Mouse (Mus musculus) heart, postnatal 14 days (tissue): Measurements from ENCODE around the gene Ypel2. TPM values are rescaled to one million over a fixed set of nuclear protein-coding genes. Genes with fewer than 3 reads are reported as not detected.

Experiments
- DNase-seq, 2 experiments: peaks; one replicate each; pipeline ENCODE4 v3.0.0; 2021 to 2022
- intact Hi-C: fragments of 180-260 bp; cut with DNase I; formaldehyde crosslinking; loops from one replicate; pipeline ENCODE4 v1.15.1; 2025
- total RNA-seq, 2 experiments: library from RNA; stranded (reverse); gene quantifications; 2 replicates each; pipeline ENCODE4 v1.2.3; 2021

Gene Ypel2
- total RNA-seq, 2 experiments from 2014 or later: 24.7 to 24.8 TPM

DNA sequence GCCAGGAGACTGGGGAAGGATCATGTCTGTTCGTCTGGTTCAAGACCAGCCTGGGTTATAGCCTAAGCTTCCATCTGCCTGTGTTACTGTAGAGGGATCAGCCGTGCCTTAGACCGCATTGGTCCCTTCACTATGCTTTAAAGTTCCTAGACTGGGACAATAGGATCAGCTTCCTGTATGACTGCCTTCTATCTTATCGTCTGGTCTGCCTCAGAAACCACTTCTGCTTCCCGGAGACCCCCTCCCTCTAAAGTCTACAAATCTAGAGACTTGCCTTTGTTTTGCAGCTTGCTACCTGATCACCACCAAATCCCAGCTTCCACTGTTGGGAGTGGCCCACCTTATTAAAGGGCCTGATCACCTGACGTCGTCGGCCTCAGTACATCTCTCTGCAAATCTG, 7.7 kb upstream of the Ypel2 start:
- intact Hi-C loops: loop anchor here (10.0 kb wide), 1 partner anchor 346 kb away; no protein-coding TSS in a partner anchor
- DNase-seq: no peak

DNA sequence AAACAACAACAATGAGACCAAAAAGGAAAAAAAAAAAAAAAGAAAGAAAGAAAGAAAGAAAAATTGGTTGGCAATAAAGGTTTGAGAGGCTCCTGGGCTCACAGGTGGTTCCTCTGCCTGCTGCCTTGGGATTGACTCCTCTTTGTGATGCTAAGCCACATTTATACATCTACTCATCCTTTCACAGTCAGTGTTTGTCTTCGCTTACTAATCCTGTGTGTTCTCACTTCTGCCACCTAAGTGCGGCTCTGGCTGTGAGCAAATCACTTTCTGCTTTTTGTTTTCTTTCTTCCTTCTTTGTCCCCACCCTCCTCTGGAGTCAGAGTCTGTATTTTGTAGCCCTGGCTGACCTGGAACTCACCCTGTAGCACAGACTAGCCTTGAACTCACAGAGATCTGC, 2.8 kb upstream of the Ypel2 start:
- DNase-seq: no peak
- intact Hi-C loops: loop anchor here (10.0 kb wide), 1 partner anchor 101 kb away; no protein-coding TSS in a partner anchor

DNA sequence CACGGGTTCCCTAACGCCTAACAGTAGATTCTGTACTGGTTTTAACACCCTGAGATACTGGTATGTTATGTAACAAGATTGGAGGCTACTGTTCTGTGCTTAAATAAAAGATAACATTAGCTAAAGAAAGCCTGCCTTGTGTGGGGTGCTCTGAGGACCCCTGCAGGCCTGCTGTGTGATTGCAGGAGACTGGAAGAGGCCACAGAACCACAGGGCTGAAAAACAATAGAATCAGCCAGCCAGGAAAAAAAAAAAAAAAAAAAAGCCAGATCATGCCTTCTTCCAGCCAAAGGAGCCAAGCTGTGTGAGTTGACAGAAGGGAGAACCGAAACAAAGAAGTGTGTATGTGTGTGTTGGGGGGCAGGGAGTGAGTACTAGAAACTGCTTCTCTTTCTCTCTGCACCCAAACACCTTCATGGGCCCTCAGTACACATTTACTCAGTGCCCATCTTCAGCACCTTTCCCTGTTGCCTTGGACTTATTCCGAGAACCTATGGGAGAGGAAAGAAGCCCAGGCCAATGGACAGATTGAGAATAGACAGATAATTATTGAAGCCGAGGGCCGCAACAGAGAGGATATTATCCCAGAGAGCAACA, 2.2 kb upstream of the Ypel2 start:
- intact Hi-C loops: loop anchor here (10.0 kb wide), 1 partner anchor 101 kb away; no protein-coding TSS in a partner anchor
- DNase-seq: peak; percentile 70 to 74

DNA sequence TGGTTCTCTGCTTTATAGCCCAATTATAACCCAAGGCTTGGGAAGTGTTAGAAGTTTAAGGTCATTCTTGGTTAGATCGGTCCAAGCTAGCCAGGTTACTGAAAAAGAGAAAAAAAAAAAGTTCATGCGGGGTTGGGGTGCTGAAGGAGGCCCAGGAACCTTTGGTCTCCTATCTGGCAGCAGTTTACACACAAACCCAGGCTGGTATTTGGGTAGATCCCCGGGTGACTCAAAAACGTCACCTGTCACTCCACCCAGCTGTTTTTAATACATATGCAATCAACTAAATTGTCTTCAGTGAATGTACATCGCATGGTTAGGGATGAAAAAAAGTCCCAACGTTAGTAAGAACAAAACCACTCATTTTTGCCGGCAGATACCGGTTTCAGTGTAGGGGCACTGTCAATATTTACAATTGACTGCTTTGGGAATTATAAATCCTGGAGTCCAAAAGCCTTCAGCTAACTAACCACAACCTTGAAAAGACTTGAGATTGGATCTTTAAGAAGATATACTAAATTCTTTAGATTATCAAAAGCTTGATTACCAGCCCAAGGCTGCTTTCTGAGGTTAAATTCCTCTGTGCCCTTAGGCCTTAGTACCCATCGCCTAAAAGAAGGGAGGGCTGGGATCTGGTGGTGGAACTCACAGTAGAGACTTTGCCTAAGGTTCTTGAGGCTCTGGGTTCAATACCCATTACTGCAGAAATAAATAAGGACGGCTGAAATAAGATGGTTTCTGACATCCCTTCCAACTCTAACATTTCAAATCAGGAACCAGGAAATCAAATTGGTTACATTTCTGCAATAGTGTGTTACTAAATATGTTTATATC, 1.5 kb upstream of the Ypel2 start:
- intact Hi-C loops: loop anchor here (10.0 kb wide), 1 partner anchor 100 kb away; no protein-coding TSS in a partner anchor
- DNase-seq: no peak

DNA sequence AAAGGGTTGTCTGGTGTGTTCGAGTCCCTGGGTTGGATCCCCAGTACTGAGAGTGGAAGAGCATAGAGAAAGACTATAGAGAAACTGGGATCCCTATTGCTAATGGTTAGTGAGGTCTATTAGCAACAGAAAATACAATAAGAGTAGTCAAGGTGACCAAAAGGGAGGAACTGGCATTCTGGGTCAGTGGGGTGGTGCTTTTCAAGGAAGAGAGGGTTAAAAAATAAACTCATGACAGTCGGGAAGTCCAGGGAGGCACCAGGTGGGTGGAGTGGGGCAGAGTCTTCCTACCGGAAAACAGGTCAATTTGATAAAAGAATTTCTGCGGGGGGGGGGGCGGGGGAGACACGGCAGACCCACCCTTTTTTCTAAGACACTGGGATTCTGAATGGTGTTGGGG, 823 bp upstream of the Ypel2 start:
- no peak for DNase-seq

DNA sequence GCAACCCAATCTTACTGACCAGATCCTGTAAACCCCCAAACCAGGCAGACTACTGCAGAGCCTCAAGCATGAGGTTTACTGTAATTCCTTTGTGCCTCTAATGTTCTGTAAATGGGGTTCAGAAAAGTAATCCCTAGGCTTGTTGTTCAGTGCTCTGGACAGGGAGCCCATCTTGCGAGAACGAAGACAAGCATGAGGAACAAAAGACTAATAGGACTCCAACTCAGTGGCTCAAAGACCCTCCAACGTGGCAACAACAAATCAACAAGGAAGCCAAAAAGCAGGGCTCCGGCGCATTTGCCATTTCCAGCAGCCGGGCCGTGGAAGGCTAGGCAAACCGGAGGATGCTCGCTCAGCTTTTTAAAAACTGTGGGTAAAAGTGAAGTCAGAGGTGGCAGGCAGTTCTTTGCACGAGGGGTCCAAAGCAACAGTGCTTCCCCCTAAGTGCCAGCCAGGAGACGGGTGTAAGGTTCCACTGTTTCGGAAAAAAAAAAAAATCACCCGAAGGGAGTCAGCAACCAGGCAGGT, 982 bp downstream of the Ypel2 start:
- intact Hi-C loops: loop anchor here (2.0 to 10.0 kb wide), 3 partner anchors 34 to 98 kb away; no protein-coding TSS in a partner anchor

More for the DNA sequence above, 823 bp upstream of the Ypel2 start:
- intact Hi-C loops: loop anchor here (10.0 kb wide), 1 partner anchor 100 kb away; no protein-coding TSS in a partner anchor

DNA sequence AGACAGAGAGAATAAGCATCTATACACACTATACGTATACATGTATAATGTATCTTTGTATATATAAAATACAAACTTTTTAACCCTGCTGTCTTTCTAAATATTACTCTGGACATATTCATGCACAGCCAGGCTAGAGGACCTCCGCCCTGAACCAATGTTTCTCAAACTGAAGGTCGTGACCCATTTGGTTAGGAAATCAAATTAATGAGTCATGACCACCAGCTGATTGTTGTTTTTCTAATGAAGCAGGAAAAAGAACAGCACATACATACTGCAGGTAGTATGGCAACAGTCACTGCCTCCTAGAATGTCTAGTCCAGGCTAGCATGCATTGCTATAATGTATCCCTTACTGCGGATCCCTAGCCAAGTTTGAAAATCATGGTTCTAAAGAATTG, 2.3 kb downstream of the Ypel2 start:
- DNase-seq: no peak
- intact Hi-C loops: loop anchor here (10.0 kb wide), 1 partner anchor 96 kb away; no protein-coding TSS in a partner anchor

More for the DNA sequence above, 982 bp downstream of the Ypel2 start:
- peak in 1 of 2 experiments; percentile 26 for DNase-seq

DNA sequence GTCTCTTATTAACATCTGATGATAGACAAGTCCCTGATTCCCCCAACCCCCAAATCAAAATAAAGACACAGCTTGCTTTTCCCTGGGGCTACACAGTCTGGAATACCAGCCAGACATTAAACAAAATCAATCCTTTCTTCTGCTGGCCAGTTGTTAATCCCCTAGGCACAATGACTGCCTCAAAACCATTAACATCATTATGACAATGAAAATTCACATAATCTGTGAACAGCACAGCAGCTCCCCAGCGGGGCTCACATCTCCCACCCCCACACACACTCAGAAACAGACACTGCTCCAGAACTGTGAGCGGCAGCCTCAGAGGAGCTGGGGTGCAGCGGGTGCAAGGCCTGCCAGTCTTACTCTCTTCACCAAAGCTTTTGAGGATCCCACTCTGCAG, 3.2 kb downstream of the Ypel2 start:
- no peak for DNase-seq
- intact Hi-C loops: loop anchor here (10.0 kb wide), 1 partner anchor 96 kb away; no protein-coding TSS in a partner anchor

DNA sequence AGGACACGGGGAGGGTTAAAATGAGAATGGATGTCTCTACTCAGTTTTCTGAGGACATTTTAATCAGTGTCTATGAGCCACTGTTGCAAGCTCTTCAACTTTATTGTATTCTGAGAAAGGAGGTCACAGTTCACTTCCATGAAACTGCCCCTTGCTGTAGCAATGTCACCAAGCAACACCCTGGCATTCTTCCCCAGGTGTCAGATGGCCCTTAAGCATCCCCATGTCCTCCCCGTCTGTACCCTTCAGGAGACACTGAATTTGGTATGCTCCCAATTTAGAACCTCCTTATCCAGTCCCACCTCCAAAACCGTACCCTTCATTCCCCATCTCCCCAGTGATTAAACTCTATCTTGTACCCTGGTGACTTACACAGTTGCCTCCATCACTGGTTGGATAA, 8.5 kb downstream of the Ypel2 start:
- no peak for DNase-seq
- intact Hi-C loops: no loop called here

DNA sequence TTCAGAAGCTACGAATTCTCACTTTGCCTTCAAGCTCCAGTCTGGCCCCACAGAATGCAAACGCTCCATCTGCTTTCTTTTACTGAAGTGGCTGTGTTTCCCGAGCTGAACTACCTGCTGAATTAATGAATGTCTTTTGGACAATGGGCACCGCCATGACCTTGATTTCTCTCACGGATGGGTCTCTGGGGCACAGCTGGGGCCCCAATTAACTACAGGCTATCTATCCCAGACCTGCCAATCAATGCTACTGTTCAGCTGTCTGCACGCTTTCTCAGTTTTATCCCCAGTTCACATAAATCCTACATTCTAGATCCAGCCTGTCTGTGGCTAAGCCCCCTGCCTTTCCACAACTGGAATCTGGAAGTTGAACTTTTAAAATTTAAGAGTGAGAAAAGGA, 10.5 kb downstream of the Ypel2 start:
- no peak for DNase-seq
- intact Hi-C loops: no loop called here

DNA sequence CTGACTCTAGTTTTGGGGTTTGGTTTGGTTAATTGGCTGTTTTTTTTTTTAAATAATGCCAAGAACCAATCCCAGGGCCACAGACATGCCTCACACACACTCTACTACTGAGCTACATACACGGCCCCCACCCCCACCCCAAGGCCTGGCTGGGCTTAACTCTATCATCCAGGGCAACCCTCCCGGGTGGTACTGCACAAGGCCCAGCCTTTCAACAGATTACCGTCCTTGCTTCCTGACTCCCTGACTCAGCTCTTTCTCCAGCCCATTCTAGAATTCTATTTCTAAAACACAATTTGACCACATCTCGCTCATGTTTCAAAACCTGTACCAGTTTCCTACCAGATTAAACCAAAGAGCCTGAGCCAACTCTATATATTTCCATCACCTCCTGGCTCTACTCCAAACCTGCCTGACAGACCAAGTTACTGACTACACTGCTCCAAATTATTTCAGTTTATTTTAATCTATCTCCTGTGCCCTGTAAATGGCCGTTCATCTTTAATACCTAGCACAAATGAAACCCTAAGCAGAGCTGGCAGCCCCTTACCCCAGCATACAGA, 12.2 kb downstream of the Ypel2 start:
- no peak for DNase-seq
- intact Hi-C loops: no loop called here

DNA sequence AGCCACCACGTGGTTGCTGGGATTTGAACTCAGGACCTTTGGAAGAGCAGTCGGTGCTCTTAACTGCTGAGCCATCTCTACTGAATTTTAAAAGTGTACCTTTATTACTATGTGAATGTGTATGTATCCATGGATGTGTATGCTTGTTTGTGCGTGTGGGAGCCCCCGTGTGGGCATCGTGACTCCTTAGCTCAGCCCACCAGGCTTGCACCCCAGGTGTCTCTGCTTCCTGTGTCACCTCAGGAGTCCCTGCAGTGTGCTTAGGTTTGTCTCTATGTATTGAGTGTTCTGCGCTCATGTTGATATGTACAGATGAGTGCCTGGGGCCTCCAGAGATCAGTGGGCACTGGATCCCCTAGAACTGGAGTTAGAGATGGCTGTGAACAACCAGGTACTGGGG, 13.0 kb downstream of the Ypel2 start:
- DNase-seq: no peak
- intact Hi-C loops: no loop called here

DNA sequence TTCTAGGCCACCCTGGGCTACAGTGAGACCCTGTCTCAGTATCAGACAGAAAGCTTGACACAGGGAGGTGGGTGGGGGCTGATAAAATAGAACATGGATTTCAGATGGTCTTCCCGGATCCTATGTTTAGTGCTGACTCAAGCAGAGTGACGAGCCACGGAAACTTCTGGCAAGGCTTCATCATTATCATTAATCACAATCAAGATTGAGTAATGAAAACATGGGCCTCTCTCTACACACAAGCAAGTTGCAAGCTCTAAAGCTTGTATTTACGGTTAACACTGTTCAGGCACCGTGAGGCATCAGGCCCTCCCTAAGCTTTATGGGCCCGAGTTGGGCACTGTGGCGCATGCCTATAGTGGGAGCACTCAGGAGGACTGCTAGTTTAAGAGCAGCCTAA, 13.7 kb downstream of the Ypel2 start:
- intact Hi-C loops: no loop called here
- no peak for DNase-seq

DNA sequence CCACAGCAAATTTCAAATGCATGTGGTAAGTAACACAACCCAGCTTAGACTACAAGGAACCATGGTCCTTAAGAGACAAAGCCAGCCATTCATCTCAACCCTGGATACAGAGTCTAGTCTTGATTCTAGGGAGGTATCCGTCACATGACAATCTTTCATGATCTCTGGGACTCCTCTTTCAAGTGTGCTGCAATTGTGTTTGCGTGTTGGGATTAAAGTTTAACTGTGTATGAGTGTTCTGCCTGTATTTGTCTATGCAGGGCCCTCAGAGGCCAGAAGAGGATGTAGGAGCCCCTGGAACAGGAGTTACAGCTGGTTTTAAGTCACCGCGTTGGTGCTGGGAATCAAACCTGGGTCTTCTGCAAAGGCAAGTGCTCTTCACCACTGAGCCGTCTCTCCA, 16.3 kb downstream of the Ypel2 start:
- intact Hi-C loops: no loop called here
- no peak for DNase-seq

DNA sequence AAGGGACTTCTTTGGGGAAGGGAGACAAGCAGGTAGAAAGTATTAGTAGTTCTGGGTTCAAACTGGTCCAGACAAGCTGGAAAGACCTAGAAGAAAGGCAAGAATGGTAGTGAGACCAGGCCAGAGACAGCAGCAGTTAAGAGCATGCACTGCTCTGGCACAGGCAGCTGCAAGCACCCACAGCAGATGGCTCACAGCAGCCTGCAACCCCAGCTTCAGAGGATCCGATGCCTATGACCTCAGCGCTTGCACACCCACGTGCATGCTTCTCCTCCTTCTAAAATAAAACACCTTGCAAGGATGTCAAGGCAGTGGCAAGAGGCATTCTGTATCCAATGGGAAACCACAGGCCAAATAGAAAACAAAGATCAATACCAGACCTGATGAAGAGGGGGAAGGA, 19.1 kb downstream of the Ypel2 start:
- intact Hi-C loops: no loop called here
- DNase-seq: no peak

DNA sequence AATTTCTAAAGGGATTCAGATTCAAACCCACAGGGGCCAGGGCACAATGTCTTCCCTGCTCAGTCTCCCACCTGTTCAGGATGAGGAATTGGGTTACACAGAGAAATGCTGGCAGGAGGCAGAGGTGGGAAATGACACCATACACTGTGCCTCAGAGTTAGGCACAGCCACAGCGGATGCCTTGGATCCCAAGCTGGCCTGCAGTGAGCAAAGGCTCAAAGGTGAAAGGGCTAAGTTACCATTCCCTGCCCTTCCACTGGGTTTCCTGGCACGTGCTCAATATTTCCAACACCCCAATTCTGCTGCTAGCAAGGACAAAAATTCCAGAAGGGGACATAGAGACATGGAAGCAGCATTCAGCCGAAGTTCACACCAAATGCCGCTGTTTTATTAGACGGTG, 20.3 kb downstream of the Ypel2 start:
- intact Hi-C loops: no loop called here
- DNase-seq: no peak

DNA sequence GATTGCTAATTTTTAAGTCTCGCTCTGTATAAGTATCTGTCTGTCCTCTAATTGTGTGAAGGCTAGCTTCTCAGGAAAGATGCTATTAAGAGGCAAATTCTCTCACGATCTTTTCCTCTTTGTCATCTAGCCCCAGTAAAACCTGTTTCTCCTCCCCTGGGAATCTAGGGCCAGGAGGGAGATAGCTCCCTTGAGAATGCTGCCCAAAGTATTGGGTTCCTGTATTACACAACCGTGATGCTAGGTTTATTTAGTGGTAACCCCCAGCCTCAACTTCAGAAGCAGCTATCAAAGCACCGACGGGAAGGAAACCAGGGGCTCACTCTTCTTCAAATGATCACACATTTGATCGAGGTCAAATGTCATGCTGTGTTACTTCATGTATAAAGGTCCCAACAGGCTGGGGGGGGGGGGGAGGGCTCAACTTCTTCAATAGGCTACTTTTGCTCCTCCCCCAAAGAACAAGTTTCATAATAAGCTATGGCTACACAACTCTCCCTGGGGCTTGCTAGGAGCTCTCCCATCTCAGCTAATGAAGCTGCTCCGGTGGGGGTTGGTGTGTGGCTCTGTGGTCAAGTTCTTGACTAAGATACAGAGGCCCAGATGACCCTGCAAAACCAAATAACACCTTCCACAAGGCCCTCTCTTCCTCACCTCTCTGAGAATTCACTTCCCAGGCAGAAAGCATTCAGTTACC, 22.3 kb downstream of the Ypel2 start:
- intact Hi-C loops: no loop called here

DNA sequence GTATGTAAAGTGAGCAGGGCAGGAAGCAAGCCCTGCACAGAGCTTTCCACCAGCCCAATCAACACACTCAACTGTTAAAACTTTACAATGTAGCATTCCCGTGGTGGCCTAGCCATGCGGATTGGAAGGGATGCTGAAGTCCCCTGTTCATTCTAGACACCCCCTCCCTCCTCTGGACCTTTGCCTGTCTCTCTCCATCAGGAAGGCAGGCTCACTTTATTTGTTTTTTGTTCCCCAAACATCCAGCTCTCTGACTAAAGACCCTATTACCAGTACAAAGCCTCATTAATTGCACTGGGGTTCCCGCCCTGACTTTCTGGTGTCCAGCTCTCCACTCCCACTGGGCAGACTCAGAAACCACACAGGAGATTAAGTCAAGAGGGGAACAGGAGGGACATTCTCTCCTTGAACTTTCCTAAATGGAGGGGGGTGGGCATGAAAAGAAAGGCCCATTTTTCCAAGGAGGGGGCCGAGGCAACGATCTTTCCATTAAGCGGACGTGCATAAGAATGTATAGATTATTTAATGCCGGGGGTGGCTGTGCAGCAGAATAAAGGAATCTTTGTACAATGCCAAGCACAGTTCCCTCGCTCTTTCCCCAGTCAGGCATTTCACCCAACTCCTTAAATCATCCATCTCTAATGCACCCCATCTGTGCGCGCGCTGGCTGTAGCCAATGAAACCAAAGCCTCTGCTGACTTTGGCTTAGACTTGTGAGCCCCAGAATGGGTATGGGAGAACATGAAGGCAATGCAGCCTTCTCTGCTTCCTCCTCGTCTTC, 24.3 kb downstream of the Ypel2 start:
- no peak for DNase-seq

More for the DNA sequence above, 22.3 kb downstream of the Ypel2 start:
- DNase-seq: no peak

DNA sequence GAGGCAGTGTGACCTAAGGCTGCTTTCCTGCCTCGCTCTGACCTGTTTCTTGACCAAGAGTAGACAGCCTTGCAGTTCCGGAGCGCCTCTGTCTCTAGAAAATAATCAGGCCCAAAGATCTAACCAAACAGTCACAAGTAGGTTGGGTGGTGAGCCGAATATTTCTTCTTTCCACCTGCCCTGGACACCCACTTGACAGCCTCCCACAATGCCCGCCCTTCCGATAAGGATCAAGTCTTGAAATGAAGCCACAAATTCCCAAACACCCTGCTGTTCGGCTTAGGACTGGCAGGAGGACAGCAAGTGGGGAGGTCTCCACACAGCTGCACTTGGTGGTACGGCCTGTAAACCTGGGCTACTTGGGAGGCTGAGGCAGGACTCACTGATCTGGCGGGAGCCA, 26.0 kb downstream of the Ypel2 start:
- intact Hi-C loops: no loop called here
- DNase-seq: no peak

More for the DNA sequence above, 24.3 kb downstream of the Ypel2 start:
- intact Hi-C loops: no loop called here

DNA sequence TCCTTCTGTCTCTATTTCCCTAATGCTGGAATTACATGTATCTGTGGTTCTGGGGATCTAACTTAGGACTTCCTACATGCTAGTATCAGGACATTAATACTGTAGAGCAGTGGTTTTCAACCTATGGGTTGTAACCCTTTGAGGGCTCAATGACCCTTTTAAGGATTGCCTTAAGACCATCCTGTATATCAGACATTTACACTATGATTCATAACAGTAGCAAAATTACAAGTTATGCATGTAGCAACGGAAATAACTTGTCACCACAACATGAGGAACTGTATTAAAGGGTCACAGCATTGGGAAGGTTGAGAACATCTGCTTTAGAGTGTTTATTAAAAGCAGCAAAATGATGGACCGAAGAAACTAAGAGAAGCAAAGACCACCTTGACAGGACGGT, 26.8 kb downstream of the Ypel2 start:
- DNase-seq: no peak
- intact Hi-C loops: no loop called here
